Mouse (Mus musculus) embryonic stem cell, embryonic (primary cell): ENCODE measurements around the gene Frem1.

ENCODE experiments used
- CTCF ChIA-PET, 4 experiments: fragments of 300-600 bp in 2 of 4; fragments of 350-600 bp in 2 of 4; sonication (Branson Sonifier 250); formaldehyde crosslinking; loops; one replicate each; lab custom pipeline; 2022; ENCODE audit warnings: inconsistent platforms in 2 of 4; lab: Charles Lee
- POLR2A ChIA-PET, 4 experiments: fragments of 300-600 bp in 2 of 4; fragments of 350-600 bp in 2 of 4; sonication (Branson Sonifier 250); formaldehyde crosslinking; loops; one replicate each; lab custom pipeline; 2022; ENCODE audit warnings: antibody characterized with exemption in 4 of 4, inconsistent platforms in 1 of 4; lab: Charles Lee

The Frem1 gene

DNA sequence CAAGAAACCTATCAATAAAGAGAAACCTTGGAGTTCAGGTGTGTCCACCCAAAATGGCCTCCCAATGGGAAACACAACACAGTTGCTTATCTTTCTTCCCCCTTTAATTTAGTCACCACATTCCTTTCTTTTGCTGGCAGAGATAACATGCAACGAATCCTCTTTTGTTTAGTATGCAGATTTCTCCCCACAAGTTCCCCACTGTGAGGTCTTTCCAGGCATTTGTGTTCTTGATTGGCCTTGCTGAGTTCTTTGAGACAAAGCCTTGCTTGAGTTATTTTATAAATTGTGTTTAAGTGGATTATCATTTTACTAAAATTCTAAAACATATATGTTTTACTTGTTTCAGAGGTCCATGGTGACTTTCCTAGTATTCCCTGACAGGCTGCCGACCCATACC is 166.0 kb downstream of the Frem1 start:
- ChIA-PET POLR2A (no interaction called here), CTCF (no interaction called here)

DNA sequence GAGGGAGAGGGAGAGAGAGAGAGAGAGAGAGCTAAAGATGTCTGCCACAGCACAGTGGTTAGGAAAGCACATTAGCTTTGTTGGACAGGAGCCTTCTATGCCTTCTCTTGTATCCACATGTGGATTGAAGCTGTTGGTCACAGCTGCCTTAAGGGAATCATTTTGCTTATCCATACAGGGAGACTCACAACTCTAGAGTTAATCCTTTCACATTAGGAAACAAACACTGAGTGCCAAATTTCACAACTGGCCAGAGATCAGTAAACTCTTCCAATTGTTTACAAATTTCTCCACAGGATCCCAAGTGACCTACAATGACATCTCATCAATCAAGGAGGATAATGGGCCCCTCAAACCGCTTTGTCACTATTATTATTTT is 166.6 kb downstream of the Frem1 start:
- ChIA-PET POLR2A (no interaction called here), CTCF (interaction anchor here in 1 of 4 experiments (0.7 kb wide), 1 partner anchor 116 kb away, joined by 9 read pairs; no protein-coding TSS in a partner anchor)

DNA sequence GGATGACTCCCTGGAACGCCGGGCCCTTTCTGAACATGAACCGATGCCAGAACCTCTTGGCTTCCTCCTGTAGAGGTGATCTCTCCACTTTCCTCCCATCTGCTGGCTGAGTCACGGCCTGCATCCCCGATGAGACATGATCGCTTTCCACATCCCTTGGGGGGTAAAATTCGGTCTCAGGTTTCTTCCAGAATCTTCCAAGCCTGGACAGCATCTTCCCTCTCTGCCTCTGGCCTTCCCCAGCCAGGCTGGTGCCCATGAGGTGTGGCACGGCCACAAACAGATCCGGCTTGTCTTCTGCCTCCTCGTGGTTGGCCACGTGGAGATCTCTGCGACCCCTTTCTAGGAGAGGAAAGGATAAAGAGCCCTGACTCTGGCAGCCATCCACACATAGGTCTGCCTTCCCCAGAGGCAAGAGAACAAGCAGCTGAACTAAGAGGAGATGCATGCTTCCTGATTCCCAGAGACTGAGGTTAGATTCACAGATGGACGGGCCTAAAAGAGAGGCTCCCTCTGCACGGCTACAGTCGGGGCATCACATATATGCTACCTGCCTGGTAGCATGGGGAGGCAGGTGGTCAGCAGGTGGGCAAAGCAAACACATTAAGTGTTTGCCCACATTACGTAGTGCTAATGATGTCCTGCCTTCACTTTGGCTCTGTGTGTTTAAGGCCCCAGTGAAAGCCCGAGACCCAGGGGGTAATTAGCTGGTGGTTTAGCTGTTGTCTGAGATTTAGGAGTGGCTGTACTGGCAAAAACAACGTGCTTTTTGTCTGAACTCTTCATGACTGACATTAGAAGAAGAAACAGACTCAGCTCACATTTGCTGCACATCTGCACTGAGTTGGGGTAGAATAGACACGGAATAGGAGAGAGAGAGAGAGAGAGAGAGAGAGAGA is 167.3 kb downstream of the Frem1 start, which contains the start of gene Cer1:
TSS of gene Cer1 (minus strand) at position 513 of the 899 bp plus-strand sequence.
- POLR2A ChIA-PET: no interaction called here
- CTCF ChIA-PET: interaction anchor here in 1 of 4 experiments (0.7 kb wide), 1 partner anchor 117 kb away, joined by 9 read pairs; no protein-coding TSS in a partner anchor

DNA sequence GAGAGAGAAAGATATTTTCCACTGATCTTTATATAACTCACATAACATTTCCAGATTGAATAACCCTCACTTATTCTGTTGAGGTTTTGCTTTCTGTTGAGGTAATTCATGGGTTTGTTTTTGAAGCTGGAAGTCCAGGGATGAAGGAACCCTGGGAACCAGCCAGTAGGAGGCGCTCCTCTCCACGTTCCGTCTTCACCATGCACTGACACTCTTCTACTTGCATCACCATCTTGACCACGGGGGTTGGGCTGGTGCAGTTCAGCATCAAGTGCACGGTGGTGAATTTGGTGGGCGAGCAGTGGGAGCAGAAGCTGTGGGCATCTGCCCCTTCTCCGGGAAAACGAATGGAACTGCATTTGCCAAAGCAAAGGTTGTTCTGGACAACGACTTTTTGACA is 169.6 kb downstream of the Frem1 start:
- POLR2A ChIA-PET: interaction anchor here in 1 of 4 experiments (0.7 kb wide), 1 partner anchor 334 kb away, joined by 3 read pairs; no protein-coding TSS in a partner anchor
- CTCF ChIA-PET: interaction anchor here (0.6 to 1.0 kb wide), 10 partner anchors 9 to 1148 kb away, joined by 3 to 14 read pairs (median 4); no protein-coding TSS in a partner anchor

DNA sequence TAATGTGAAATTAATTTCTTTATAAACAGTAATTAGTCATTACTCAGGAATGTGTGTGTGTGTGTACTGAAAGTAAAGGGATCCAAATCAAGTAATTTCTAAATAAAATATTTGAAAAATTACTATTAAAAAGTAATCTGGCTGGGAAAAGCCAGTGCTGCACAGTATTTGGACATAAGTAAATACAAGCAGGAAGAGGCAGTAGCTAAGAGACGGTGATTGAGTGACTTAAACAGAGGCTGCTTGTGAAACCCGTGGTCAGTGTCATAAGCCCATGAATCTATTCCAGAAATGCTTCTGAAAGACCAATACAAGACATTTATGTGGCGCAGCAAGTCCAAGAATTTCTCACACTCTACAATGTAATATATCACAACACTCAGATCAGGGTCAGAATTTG is 170.8 kb downstream of the Frem1 start:
- POLR2A ChIA-PET: no interaction called here
- CTCF ChIA-PET: no interaction called here

DNA sequence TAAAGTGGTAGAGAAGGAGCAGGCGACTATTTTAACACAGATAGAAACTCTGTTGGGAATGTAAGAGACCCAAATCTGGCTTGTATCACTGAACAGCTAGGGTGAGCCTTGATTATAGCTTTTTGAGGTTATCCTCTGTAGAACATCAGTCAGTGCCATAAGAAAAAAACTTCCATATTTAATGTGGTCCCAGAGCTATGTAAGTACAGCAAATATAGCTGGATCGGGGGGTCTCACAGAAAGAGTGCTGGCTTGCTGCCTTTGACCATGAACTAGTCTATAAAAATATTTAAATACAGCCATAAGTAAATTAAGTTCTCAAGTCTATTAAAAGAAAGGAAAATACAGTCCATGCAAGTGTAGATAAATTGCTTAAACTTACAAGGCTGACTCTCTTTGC is 171.9 kb downstream of the Frem1 start:
- POLR2A ChIA-PET: no interaction called here
- CTCF ChIA-PET: no interaction called here

DNA sequence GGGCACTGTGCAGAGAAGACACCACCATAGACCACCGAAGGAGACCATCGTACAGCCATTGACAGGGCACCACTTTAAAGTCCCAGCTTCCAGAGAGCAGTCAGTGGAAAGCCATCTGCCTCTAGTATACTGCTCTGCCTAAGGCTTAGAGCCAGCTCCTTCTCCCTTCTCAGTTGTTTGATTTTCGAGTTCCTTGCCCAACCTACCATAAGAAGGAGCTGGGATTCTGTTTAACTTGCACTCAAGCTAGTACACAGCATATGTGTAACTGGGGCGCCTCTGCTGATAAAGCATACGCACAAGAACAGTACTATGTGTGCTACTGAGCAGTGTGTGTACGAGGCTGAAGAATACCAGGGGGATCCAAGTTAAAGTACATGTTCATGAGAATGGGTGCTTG is 173.0 kb downstream of the Frem1 start:
- CTCF ChIA-PET: interaction anchor here in 1 of 4 experiments (1.0 kb wide), 1 partner anchor 40 kb away, joined by 4 read pairs; no protein-coding TSS in a partner anchor
- POLR2A ChIA-PET: no interaction called here

DNA sequence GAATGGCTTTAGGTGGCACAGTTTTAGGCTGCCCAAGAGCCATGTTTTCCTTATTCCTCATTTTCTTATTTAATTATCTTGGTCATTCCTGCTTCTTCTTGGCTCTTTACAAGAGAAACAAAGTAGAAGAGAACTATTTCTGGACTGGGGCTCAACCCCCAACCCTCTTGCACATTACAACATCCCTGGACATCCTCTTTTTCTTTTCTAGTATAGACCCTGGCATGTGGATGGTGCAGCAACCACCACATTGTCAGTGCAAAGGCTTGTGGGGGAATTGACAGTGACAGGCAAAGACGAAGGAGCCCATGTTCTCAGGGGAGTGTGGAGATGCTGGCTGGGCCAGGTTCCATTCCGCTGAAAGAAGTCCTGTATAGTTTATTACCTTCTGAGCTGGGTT is 175.5 kb downstream of the Frem1 start:
- ChIA-PET CTCF (interaction anchor here in 1 of 4 experiments (0.6 kb wide), 1 partner anchor 642 kb away, joined by 4 read pairs; no protein-coding TSS in a partner anchor), POLR2A (no interaction called here)

DNA sequence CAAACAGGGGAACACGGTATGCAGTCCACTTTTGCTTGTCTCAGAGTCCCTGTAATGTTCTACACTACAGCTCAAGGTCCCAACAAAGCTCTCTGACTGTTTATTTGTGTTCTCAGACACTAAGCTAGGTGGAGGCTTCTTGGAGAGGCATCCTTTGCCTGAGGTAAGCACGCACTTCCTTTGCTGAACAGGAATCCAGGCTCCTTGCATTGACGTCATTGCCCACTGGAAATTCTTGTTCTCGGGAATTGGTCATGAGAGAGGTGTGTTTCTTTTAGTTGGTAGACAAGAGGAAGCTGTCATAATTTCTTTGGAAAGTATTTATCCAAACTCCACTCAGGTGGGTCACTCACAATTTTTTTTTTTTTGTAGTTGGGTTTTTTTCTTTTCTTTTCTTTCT is 176.6 kb downstream of the Frem1 start:
- POLR2A ChIA-PET: interaction anchor here in 1 of 4 experiments (0.8 kb wide), 1 partner anchor 16 kb away, joined by 3 read pairs; no protein-coding TSS in a partner anchor
- CTCF ChIA-PET: interaction anchor here in 1 of 4 experiments (0.5 kb wide), 1 partner anchor 57 kb away, joined by 3 read pairs; no protein-coding TSS in a partner anchor

DNA sequence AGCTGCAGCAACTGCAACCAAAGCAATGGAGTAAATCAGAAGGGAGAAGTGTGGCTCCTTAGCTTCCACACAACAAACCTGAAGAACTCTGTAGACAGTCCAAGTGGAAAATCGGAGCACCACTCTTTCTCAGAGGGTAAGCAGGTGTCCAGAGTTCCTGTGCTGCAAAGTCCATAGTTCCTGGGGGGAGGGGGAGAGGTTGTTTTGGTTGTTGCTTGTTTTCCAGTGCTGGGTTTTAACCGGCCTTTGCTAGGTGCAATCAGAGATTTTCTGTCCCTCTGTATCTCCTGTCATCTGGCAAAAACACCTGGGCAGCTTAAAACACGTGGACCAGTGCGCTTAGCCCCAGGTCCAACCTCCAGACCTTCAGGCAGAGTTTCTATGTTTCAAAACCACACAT is 177.3 kb downstream of the Frem1 start:
- POLR2A ChIA-PET: no interaction called here
- CTCF ChIA-PET: no interaction called here

DNA sequence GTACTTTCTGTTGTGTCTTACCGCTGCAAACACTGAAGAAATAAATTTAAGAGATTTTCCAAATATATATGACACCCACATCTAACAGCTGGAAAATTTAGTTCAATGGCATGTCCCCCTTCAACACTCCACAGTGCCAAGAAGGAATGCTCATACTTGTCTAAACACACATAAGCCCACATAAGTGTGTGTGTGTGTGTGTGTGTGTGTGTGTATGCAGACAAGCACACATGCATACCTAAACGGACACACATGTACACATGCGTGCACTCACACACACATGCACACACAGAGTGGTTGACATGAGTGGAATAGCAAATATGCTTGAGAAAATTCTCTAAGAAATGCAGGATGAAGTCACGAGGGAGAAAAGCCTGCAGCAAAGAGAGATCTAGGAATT is 179.6 kb downstream of the Frem1 start:
- CTCF ChIA-PET: interaction anchor here in 2 of 4 experiments (0.8 to 1.1 kb wide), 2 partner anchors 9 to 10 kb away, joined by 3 read pairs; no protein-coding TSS in a partner anchor
- POLR2A ChIA-PET: interaction anchor here in 1 of 4 experiments (1.0 to 1.5 kb wide), 3 partner anchors 11 to 14 kb away, joined by 3 to 7 read pairs (median 5); partner anchors contain the start of gene Zdhhc21

DNA sequence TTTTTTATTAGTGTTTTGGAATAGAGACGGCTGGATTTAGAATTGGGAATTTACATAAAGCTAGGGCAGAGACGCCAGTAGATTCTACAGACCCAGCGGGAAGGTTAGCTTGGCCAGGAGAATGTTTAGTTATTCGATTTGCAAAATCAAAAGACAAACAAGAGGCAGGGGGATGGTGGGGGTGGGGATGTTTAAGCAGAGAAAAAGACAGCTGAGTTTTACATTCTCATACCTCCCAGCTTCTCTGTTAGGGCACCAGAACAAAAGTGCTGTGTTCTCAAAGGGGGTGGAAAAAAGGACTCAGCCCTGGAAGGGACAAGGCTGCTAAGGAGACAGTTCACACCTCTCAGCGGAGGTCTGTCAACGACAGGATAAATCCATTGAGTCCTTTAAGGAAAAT is 180.0 kb downstream of the Frem1 start:
- ChIA-PET CTCF (interaction anchor here in 1 of 4 experiments (1.1 kb wide), 1 partner anchor 10 kb away, joined by 3 read pairs; no protein-coding TSS in a partner anchor), POLR2A (interaction anchor here in 1 of 4 experiments (1.0 to 1.5 kb wide), 2 partner anchors 12 to 14 kb away, joined by 5 to 7 read pairs; partner anchors contain the start of gene Zdhhc21)

DNA sequence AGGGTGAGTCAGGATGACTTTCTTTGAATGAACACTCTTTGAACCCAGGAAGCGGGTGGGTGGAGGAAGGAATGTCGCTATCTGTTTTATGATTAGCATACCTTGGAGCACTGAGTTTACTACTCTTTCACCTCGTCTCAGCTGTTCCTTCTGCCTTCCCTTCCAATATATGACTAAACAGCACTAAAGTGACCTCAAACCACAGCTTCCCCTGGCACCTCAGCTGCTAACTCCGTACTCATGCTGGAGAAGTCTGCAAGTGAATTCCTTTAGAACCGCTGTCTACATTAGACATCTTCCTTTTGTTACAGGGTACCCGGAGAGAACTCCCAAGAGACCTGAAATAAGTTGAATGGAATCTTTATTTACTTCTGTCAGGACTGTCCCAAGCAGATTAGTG is 181.2 kb downstream of the Frem1 start:
- CTCF ChIA-PET: no interaction called here
- POLR2A ChIA-PET: interaction anchor here in 1 of 4 experiments (1.5 kb wide), 1 partner anchor 12 kb away, joined by 7 read pairs; no protein-coding TSS in a partner anchor

DNA sequence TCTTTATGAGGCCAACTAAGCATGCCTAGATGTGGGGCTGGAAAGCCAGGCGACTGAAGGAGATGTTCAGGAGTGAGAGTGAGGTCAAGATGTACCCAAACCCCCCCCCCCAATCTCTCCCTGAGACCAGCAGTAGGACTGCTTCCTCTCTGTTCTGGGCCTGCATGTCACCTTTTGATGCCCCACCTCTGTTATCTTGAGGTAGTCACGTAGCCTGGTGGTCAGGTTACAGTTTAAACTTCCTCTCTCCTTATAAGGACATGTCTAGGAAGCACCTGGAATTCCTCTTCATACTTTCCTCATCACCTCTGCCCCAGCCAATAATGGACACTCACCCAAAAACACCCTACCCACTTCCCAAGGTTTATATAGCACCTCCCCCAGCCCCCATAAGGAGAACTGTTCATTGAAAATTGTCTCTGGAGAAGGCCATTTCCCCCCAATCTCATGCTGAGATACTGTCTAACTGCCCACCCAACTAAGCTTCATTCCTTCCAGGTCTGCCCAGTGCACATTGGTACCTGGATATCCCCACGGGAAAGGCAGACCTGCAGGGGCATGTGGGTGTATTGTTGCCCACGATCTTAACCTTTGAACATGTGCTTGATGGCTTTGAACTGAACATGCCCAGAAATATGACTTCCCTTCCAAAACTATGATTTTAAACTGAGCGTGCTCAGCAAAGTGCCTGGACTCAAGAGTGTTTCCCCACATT is 184.3 kb downstream of the Frem1 start:
- POLR2A ChIA-PET: no interaction called here
- CTCF ChIA-PET: interaction anchor here in 1 of 4 experiments (0.7 kb wide), 1 partner anchor 15 kb away, joined by 7 read pairs; no protein-coding TSS in a partner anchor

DNA sequence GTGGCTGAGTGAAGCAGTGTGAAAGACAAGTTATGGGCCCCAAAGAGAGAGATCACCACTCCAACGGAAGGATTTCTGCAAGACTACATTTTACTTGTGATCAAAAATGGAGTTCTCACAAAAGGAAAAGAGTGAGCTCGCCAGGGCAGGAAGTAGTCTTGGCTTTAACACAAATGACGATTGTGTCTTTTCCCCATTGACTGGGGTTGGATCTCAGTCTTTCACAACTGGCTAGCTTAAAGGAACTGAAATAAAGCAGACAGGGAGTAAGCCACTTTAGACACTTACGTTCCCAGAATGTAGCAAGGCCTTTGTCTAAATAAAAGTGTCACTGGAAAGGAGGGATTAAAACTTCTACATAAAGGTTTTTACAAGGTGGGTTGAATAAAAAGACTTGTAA is 185.0 kb downstream of the Frem1 start:
- ChIA-PET POLR2A (no interaction called here), CTCF (interaction anchor here in 1 of 4 experiments (0.7 kb wide), 1 partner anchor 15 kb away, joined by 7 read pairs; no protein-coding TSS in a partner anchor)

DNA sequence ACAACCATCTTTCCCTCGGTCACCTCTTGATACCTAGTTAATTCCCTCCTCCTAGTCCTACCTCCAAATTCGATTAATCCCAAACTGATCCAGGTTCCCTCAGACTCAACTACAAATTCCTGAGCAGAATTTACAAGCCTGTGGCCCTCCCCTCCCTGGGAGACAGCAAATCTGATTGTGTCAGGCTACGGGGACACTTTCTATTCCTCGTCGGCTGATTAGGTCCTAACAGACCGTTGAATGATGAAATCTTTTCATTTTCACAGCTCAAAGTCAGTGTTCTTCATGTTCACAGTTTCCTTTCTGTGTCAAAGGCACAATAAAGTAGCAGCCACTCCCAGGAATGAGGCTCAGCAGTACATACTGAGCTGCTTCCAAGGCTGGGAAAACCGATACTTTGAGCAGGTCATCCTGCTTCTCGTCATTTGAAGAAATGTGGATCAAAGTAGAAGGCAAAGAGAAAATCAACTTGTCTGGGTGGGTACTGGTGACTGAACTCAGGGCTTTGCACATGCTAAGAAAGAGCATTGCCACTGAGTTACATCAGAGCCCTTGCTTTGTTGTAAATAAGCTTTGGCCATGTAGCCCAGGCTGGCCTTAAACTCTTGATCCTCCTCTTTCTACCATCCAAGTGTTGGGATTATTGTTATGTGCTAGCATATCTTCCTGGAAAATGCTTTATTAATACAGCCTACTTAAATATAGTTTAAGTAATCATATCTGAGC is 187.0 kb downstream of the Frem1 start:
- POLR2A ChIA-PET: no interaction called here
- CTCF ChIA-PET: interaction anchor here in 1 of 4 experiments (0.6 kb wide), 1 partner anchor 19 kb away, joined by 10 read pairs; no protein-coding TSS in a partner anchor

DNA sequence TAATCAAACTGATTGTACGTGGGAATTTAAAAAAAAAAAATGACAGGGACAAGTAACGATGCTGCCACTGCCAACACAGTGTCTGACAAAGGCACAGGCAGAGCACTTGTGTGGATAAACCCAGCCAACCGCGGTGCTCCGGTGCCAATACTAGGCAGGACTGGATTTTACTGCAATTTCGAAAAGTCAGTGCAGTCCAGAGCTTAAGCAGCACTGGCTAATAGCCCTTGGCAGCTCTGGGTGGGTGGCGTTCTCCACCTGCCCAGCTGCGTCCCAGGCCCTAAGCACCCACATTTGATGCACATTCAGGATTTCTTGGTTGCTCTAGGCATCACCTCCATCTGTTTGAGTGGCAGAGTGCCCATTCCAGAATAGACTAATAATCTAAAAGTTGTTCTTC is 188.8 kb downstream of the Frem1 start:
- POLR2A ChIA-PET: no interaction called here
- CTCF ChIA-PET: no interaction called here

DNA sequence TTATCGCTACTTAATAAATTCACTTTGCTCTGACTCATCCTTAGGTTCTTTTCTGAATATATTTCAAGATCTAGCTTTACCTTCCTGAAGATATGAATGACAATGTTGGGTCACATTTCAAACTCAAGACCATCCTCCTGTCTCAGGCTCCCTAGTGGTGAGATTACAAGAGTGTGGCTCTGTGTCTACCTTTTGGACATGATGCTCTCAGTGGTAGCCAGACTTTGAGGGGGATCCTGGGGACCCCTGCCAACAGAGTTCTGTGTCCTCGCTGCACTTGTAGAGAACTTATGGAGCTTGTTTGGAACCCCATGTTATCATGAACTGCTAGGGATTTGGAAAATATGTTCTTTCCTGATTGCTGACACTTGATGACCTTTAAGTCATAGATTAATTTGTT is 190.7 kb downstream of the Frem1 start:
- ChIA-PET POLR2A (interaction anchor here in 1 of 4 experiments (1.6 kb wide), 1 partner anchor 12 kb away, joined by 3 read pairs; no protein-coding TSS in a partner anchor), CTCF (no interaction called here)
